Mouse (Mus musculus) forebrain, embryonic 12.5 days (tissue): ENCODE measurements around the gene Senp1. TPM values are rescaled to one million over a fixed set of nuclear protein-coding genes. Genes with fewer than 3 reads are reported as not detected.
A peak's percentile ranks its signal among the peaks of the same experiment; 100 is the strongest.

ENCODE experiments used
- ATAC-seq: fragments of 200-750 bp; cut with Nextera tagmentation; 2 replicates; pipeline ENCODE4 v1.8.0; 2017; ENCODE audit warnings: moderate TSS enrichment; ENCODE audit not compliant: low FRiP score
- H3K27ac ChIP-seq: fragments of 300-500 bp; sonication (generic); 2 replicates; pipeline ENCODE4 v1.5.1; 2016; ENCODE audit warnings: mild to moderate bottlenecking
- H3K27me3 ChIP-seq: fragments of 300-500 bp; sonication (generic); 2 replicates; pipeline ENCODE4 v1.6.1; 2016; ENCODE audit warnings: mild to moderate bottlenecking
- H3K36me3 ChIP-seq: fragments of 300-500 bp; sonication (generic); replicated peaks from 2 replicates; pipeline ENCODE4 v1.6.1; 2016; ENCODE audit warnings: mild to moderate bottlenecking
- H3K4me1 ChIP-seq: fragments of 300-500 bp; sonication (generic); 2 replicates; pipeline ENCODE4 v1.6.1; 2016
- H3K4me2 ChIP-seq: fragments of 300-500 bp; sonication (generic); 2 replicates; pipeline ENCODE4 v1.6.1; 2016; ENCODE audit warnings: mild to moderate bottlenecking, moderate library complexity
- H3K4me3 ChIP-seq: fragments of 300-500 bp; sonication (generic); replicated peaks from 2 replicates; pipeline ENCODE4 v1.5.1; 2016; ENCODE audit warnings: mild to moderate bottlenecking
- H3K9ac ChIP-seq: fragments of 300-500 bp; sonication (generic); 2 replicates; pipeline ENCODE4 v1.6.1; 2016; ENCODE audit warnings: mild to moderate bottlenecking
- H3K9me3 ChIP-seq: fragments of 300-500 bp; sonication (generic); 2 replicates; pipeline ENCODE4 v1.6.1; 2016
- WGBS: fragments of 180-500 bp; shearing (Covaris S2); methylation state at CpG from one replicate; pipeline ENCODE4 v1.1.7; 2016; 5-methylcytosine and 5-hydroxymethylcytosine counted together
- polyA plus RNA-seq: library from polyadenylated mRNA; unstranded; fragments of >200 nt; fragmentation: Nextera tagmentation; extraction: Ambion mirVana; gene quantifications from 2 replicates; pipeline ENCODE4 v1.2.1, GENCODE M21; 2016

Gene Senp1
- polyA plus RNA-seq, 1 experiment from 2014 or later, result 39.6 TPM

DNA sequence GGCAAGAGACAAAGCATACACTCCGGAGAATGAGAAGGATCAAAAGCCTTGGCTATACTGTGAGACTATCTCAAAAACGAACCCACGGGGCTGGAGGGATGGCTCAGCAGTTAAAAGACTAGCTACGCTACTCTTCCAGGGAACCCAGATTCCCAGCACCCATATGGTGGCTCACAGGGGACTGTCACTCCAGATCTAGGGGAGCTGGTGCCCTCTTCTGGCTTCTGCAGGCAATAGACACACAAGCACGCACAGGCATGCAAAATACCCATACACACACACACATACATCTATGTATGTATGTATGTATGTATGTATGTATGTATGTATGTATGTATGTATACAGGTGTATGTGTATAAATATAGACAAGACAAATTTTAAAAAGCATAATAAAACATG, 57.0 kb downstream of the Senp1 start:
- Histone ChIP-seq H3K4me2 (no peak overlapping the region), H3K27me3 (no peaks in the 10 kb centered on the region), H3K36me3 (peaks cover 55% of the 10 kb centered on the region), H3K27ac (no peak overlapping the region), H3K4me1 (peaks cover 17% of the 10 kb centered on the region), H3K4me3 (no peak overlapping the region), H3K9ac (no peak overlapping the region), H3K9me3 (0 out of 2 replicates have a peak, but pooled peaks cover 4% of the 10 kb centered on the region)
- ATAC-seq, result no peak
- 90% methylated on average over 5 of the region's 5 CpGs for WGBS

DNA sequence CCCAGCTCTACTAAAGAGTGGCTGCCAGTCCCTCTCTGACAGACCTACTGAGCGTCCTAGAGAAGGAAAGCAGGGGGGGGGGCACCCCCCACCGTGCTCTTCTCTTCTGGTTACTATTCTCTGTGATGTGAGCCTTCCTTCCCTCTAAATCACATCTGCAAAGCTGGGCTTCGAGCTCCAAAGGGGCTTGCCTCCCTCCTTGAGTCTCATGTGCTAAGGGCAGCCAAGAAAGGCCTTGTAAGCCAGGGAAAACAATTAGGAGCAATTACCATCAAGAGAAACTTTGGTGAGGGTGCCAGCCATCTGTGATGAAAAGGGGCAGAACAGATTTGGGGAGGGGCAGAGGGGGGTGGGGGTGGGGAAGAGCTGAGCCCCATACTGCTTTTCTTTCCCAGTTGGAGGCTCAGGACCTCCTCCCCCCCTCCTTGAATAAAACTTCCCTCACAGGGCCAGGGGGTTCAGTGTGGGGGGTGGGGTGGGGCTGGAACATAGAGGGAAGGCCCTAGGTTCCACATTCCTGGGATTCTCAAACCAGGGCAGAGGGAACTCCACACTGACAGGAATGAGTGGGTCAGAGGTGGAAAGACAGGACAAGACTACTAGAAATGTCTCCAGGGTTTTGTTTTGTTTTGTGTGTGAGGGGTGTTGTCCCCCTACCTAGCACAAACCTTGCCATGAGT, 58.3 kb downstream of the Senp1 start:
- H3K4me1 ChIP-seq, result peaks cover 17% of the 10 kb centered on the region
- H3K27me3 ChIP-seq, result no peaks in the 10 kb centered on the region
- ATAC-seq, result peak; percentile 49; the same call in 1 of the 2 replicates
- H3K27ac ChIP-seq, result 0 out of 2 replicates have a peak overlapping the region, but pooled peaks have one; percentile 38
- 0 out of 2 replicates have a peak overlapping the region, but pooled peaks have one; percentile 6 for H3K4me2 ChIP-seq
- 0 out of 2 replicates have a peak, but pooled peaks cover 4% of the 10 kb centered on the region for H3K9me3 ChIP-seq
- H3K4me3 ChIP-seq, result no peak overlapping the region
- peaks cover 42% of the 10 kb centered on the region for H3K36me3 ChIP-seq
- WGBS, result 0% methylated on average over 3 of the region's 3 CpGs
- peak overlapping the region; percentile 22; the same call in 1 of the 2 replicates for H3K9ac ChIP-seq

DNA sequence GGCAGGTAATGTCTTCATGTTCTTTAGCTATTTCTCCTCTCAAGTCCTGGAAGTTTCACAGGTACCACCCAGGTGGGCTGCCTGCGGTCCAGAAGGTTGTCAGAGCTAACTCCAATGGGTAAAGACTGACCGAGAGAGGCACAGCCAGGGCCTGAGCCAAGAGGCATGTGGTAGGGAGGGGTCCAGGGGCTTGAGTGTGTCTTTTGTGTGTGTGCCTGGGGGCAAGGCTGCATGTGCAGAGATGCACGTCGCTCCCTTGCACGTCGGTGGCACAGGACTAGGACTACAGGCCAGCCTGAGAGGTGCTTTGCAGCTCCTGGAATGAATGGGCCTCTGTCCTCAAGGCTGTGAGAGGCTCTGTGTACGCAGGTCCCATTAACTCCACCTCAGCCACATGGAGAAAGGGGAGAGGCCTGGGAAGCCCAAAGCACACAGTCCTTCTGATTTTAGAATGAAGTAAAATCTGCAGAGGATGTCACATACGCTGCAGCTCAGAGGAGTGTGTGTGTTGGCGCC, 60.3 kb downstream of the Senp1 start:
- H3K9ac ChIP-seq, result no peak overlapping the region
- H3K27ac ChIP-seq, result peak overlapping the region; percentile 56; the same call in 1 of the 2 replicates
- H3K27me3 ChIP-seq, result no peaks in the 10 kb centered on the region
- WGBS, result 73% methylated on average over 9 of the region's 9 CpGs
- peaks cover 25% of the 10 kb centered on the region for H3K4me1 ChIP-seq
- H3K4me3 ChIP-seq, result no peak overlapping the region
- peaks cover 26% of the 10 kb centered on the region for H3K36me3 ChIP-seq
- 0 out of 2 replicates have a peak, but pooled peaks cover 4% of the 10 kb centered on the region for H3K9me3 ChIP-seq
- H3K4me2 ChIP-seq, result no peak overlapping the region
- no peak for ATAC-seq

DNA sequence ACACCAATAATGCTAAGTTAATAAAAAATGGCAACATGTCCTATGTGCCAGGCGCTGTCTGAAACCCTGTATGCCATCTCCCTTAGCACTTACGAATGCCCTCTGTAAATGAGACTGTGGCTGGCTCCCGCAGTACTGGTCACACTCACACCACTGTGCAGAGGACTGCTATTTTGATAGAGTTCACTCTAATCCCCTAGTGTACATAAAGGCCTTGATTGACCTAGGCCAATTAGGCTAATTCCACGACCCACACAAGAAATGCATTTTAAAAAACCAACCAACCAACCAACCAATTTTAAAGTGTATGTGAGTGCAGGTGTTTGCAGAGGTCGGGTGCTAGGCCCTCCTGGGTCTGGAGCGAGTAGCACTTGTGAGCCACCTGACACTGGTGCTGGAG, 63.7 kb downstream of the Senp1 start:
- H3K36me3 ChIP-seq, result no peaks in the 10 kb centered on the region
- H3K9ac ChIP-seq, result no peak overlapping the region
- WGBS, result 46% methylated on average over 6 of the region's 6 CpGs
- no peaks in the 10 kb centered on the region for H3K27me3 ChIP-seq
- no peak overlapping the region for H3K27ac ChIP-seq
- no peak overlapping the region for H3K4me3 ChIP-seq
- H3K4me2 ChIP-seq, result no peak overlapping the region
- no peaks in the 10 kb centered on the region for H3K9me3 ChIP-seq
- ATAC-seq, result no peak
- H3K4me1 ChIP-seq, result peaks cover 39% of the 10 kb centered on the region

DNA sequence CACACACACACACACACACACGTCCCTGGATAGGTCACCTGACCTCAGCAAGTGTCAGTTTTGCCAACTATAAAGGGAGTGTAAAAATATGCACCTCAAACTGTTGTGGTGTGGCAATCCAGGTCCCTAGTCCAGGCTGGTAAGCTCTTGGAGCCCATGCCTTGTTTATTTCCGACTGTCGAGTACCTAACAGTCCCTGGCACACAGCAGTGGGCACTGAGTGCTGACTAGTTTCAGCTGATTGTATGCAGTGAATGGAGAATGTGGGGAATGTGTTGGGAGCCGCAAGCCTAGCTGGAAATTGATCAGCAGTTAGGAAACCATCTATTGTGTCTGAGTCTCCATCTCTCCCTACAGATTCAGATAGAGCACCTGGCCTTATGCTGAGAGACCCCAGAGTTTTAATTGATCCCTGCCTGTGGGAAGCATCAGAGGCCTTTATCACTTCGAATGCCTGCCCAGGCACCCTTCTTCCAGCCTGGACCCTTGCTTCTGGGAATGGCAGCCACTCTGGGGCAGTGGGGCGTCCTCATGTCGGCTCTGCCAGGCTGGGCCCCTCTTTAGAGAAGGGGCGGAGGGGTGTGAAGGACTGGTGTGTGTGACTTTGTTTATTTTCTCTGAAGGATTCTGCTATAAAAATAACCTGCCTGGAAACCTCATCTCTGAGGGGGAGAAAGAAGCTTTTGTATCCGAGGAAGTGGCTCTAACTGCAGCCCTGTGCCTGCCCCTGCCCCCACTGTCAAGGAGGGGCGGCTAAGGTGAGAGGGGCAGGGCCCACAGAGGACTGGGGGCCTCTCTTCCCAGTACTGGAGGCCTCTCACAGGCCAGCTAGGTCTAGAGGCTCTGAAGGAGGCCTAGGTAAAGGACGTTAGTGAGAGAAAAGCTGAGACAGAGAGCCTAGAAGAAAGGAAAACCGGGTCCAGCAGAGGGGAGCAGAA, 66.3 kb downstream of the Senp1 start:
- Histone ChIP-seq H3K36me3 (no peaks in the 10 kb centered on the region), H3K4me1 (peaks cover 36% of the 10 kb centered on the region), H3K4me3 (no peak overlapping the region), H3K27ac (0 out of 2 replicates have a peak overlapping the region, but pooled peaks have one; percentile 43), H3K4me2 (no peak overlapping the region), H3K27me3 (no peaks in the 10 kb centered on the region), H3K9me3 (no peaks in the 10 kb centered on the region), H3K9ac (peak overlapping the region; percentile 38; the same call in 1 of the 2 replicates)
- WGBS, result 34% methylated on average over 12 of the region's 12 CpGs
- 0 out of 2 replicates have a peak, but pooled peaks have one; percentile 14 for ATAC-seq

DNA sequence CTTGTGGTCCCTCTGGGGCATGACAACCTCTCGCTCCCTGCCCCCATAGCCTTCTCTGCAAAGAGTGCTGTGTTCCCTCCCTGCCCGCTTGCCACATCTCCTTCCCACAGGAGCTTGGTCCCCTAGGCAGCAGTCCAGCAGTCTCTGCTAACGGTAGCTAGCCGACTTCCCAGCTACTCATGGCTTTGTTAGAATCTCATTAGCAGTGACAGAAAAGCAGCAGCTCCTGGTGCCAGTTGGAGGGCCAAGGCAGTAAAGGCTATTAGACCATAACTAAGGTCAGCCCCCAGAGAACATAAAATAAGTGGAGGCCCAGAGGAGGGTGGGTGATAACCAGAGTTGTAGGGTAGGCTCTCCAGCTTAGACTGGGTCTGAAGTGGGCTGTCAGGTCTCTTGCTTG, 67.9 kb downstream of the Senp1 start:
- 36% methylated on average over 4 of the region's 4 CpGs for WGBS
- no peak for ATAC-seq
- no peaks in the 10 kb centered on the region for H3K9me3 ChIP-seq
- no peak overlapping the region for H3K4me2 ChIP-seq
- H3K36me3 ChIP-seq, result no peaks in the 10 kb centered on the region
- H3K4me3 ChIP-seq, result no peak overlapping the region
- no peak overlapping the region for H3K9ac ChIP-seq
- no peaks in the 10 kb centered on the region for H3K27me3 ChIP-seq
- H3K27ac ChIP-seq, result no peak overlapping the region; the same call in 1 of the 2 replicates
- H3K4me1 ChIP-seq, result peaks cover 36% of the 10 kb centered on the region

DNA sequence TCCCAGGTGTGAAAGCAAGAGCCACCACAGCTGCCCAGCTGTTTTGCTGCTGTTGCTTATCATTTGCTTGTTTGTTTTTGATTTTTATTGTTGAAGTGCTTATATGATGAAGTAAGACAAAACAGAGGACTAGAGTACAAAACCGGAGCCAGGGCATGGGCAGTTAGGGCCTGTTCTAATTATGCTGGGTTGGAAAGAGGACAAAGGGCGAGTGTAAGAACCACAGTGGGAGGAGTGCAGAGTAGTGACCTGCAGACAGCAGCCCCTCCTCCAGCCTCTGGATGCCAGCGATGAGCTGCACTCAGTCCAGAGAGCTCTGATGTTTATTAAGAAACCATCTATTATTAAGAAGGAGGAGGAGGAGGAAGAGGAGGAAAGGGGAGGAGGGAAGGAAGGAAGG, 70.4 kb downstream of the Senp1 start:
- no peaks in the 10 kb centered on the region for H3K27me3 ChIP-seq
- H3K36me3 ChIP-seq, result no peaks in the 10 kb centered on the region
- H3K9me3 ChIP-seq, result no peaks in the 10 kb centered on the region
- H3K4me3 ChIP-seq, result no peak overlapping the region
- H3K4me1 ChIP-seq, result peaks cover 30% of the 10 kb centered on the region
- no peak overlapping the region for H3K9ac ChIP-seq
- no peak overlapping the region for H3K27ac ChIP-seq
- 15% methylated on average over 3 of the region's 3 CpGs for WGBS
- no peak for ATAC-seq
- no peak overlapping the region for H3K4me2 ChIP-seq

DNA sequence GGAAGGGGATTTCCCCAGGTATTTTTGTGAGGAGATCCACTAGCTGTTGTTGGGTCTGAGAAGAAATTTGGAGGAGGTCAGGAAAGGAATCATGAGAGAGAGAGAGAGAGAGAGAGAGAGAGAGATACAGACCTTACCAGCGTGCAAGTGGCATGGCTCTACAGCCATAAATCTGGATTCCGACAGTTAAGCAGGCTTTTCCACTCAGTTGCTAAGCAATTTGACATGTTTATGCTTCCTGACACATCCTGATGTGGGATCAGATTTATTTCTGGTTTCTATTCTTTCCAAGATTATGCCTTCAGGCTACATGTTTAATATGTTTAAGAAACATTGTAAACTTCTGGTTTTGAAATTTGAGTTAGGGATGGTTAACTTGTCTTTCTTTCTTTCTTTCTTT, 71.7 kb downstream of the Senp1 start:
- no peaks in the 10 kb centered on the region for H3K36me3 ChIP-seq
- no peak overlapping the region for H3K27ac ChIP-seq
- 71% methylated on average over 2 of the region's 2 CpGs for WGBS

DNA sequence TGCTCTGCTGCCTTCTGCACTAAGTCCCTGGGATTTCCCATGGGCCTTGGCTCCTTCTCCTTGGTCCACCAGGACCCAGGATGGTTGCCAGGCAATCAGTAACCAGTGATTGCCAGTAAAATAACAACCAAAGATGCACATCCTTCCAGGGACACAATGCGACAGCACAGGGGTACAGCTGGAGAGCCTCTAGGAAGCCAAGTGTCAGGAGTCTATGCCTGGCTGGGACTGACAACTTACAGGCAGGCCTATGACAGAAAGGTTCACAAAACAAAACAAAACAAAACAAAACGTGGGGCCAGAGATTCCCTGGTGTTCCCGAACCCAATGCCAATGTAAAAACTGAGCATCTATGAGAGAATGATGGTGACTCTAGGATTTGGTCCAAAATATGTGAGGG, 74.5 kb downstream of the Senp1 start:
- Histone ChIP-seq H3K27ac (no peak overlapping the region), H3K4me3 (no peak overlapping the region), H3K9ac (no peak overlapping the region), H3K36me3 (no peaks in the 10 kb centered on the region), H3K9me3 (no peaks in the 10 kb centered on the region), H3K4me2 (no peak overlapping the region), H3K4me1 (peaks cover 8% of the 10 kb centered on the region), H3K27me3 (0 out of 2 replicates have a peak, but pooled peaks cover 4% of the 10 kb centered on the region)
- ATAC-seq, result no peak
- 75% methylated on average over 3 of the region's 3 CpGs for WGBS

More for the DNA sequence above, 71.7 kb downstream of the Senp1 start:
- no peak for ATAC-seq
- Histone ChIP-seq H3K4me1 (peaks cover 18% of the 10 kb centered on the region), H3K27me3 (no peaks in the 10 kb centered on the region), H3K9ac (no peak overlapping the region), H3K4me2 (no peak overlapping the region), H3K9me3 (no peaks in the 10 kb centered on the region), H3K4me3 (no peak overlapping the region)

DNA sequence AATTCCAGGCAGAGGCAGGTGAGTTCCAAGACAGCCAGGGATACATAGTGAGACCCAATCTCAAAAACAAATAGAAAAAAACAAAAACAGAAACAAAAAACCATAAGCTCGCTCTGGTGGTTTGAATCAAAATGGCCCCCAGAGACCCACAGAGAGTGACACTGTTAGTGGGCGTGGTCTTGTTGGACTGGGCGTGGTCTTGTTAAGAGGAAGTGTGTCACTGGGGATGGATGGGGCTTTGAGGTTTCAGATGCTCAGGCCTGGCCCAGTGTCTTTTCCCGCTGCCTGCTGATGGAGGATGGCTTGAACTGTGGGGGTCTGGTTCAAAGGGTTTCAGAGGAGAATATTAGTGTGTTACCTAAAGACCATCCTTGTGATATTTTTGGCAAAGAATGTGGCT, 75.6 kb downstream of the Senp1 start:
- no peaks in the 10 kb centered on the region for H3K36me3 ChIP-seq

DNA sequence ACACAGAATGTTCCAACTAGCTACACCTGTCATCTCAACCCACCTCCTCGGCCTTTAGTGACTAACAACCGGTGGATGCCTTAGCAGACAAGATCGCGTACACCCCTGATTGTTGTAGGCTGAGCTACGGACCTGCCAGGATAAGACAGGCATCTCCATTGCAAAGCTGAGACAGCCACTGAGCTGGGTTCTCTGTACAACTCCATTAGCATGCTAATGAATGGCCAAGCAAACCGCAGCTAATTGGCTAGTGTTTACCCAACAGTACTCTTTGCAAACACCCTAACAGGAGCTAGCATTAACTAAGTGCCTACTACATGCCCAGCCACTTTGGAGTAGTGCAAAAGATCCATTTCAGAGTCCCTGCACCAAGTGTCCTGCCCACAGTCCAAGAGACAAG, 80.7 kb downstream of the Senp1 start:
- Histone ChIP-seq H3K4me3 (no peak overlapping the region), H3K4me2 (no peak overlapping the region), H3K36me3 (no peaks in the 10 kb centered on the region), H3K27ac (no peak overlapping the region), H3K27me3 (peaks cover 29% of the 10 kb centered on the region), H3K9me3 (no peaks in the 10 kb centered on the region), H3K9ac (no peak overlapping the region), H3K4me1 (no peaks in the 10 kb centered on the region)
- ATAC-seq, result peak; percentile 51; the same call in 1 of the 2 replicates
- WGBS, result 45% methylated on average over 6 of the region's 6 CpGs

More for the DNA sequence above, 75.6 kb downstream of the Senp1 start:
- peaks cover 4% of the 10 kb centered on the region for H3K4me1 ChIP-seq
- H3K27me3 ChIP-seq, result 0 out of 2 replicates have a peak, but pooled peaks cover 8% of the 10 kb centered on the region
- no peak for ATAC-seq
- H3K4me3 ChIP-seq, result no peak overlapping the region
- no peak overlapping the region for H3K27ac ChIP-seq
- WGBS, result 81% methylated on average over 4 of the region's 4 CpGs
- no peaks in the 10 kb centered on the region for H3K9me3 ChIP-seq
- no peak overlapping the region for H3K4me2 ChIP-seq
- no peak overlapping the region for H3K9ac ChIP-seq

DNA sequence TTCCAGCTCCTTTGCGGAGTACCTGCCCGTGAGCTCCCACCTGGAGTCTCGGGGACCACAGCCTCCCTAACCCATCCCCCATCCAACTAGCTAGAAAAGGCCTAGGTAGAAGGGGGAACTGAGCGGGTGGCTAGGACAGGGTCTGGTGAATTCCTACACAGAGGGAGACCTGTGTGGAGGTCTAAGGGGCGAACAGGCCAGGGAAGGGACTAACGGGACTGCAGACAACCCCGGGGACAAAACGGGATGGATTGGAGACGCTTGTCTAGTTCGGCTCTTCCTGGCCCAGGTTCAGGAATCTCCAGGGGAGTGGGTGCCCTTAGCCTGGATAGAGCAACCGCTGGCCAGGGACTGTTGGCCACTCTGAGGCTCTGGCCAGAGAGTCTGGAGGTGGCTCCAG, 88.4 kb downstream of the Senp1 start:
- no peaks in the 10 kb centered on the region for H3K36me3 ChIP-seq
- H3K4me2 ChIP-seq, result peak overlapping the region; percentile 88
- no peaks in the 10 kb centered on the region for H3K9me3 ChIP-seq
- peaks cover 50% of the 10 kb centered on the region for H3K4me1 ChIP-seq
- peak overlapping the region; percentile 76; the same call in 1 of the 2 replicates for H3K9ac ChIP-seq
- H3K27me3 ChIP-seq, result peaks cover 32% of the 10 kb centered on the region
- peak overlapping the region; percentile 52 for H3K4me3 ChIP-seq
- H3K27ac ChIP-seq, result peak overlapping the region; percentile 92; the same call in 1 of the 2 replicates
- ATAC-seq, result no peak
- WGBS, result 13% methylated on average over 11 of the region's 11 CpGs
